Mouse (Mus musculus): ENCODE measurements at regions not wholly inside any gene's neighbourhood (a gene's known extent, or its start where the extent isn't known, plus 50 kb on each side); places are given as distances from the start of the nearest gene placed in this dataset.
A peak's percentile ranks its signal among the peaks of the same experiment; 100 is the strongest.
"Not testable (repeated sequence)": the region's sequence is repeated elsewhere in the genome, so short reads cannot be mapped to it uniquely, and the experiment has no call there.

DNA sequence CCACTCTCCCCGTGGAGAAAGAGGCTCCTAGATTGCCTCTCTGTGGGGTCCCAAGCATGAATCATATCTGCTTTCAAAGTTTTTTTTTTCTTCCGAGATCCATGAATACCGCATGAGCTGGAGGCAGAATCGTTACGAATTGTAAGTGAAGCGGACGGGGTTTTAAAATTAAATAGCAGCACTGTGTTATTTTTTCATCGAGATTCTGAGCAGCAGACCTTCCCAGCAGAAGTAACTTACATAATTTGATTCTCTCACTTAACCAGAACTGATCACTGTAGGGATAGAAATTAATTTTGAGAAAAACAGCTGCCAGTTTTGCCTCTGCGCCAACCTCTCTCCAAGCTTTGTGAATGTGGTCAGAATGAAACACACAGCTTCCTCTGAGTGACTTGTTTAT, 502.5 kb upstream of the Auts2 start:
- DNase-seq (ENCODE audit: low spot score in 2 of 2), result peak in 1 of 2 experiments; percentile 5
- intact Hi-C loops (cut with DNase I), result no loop called here

DNA sequence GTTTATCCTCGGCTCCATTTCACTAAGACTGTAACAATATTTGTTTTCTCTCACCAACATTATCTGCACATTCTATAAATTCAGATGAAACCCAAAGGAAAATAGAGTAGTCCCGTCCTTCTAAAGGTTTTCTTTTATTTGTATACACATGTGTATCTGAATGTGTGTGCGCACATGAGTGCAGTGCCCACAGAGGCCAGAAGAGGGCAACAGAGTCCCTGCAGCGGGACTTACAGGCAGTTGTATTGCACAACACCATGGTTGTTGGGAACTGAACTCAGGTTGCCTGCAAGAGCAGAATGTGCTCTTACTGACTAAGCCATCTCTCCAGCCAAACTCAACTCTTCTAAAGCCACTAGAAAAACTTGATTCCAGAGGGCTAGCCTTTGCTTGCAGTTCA, 484.4 kb upstream of the Auts2 start:
- DNase-seq (ENCODE audit: low spot score in 2 of 2), result no peak
- intact Hi-C loops (cut with DNase I), result no loop called here

DNA sequence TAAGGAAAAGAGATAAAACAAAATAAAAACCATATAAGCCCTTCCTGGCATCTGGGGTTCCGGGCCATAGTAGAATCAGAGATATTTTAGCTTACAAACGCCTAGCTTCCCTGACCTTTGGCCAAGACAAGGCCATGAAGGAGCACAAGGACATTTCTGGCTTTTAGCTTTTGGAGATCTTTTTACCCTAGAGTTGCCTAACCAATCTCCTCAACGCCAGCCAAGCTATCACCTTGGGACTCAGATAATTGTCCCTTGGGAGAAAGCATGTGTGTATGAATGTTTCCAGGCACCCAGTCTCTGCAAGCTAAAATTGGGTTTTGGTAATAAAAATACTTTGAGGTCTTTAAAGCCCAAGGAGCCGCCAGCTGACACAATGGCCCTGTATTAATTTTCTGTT, 482.0 kb upstream of the Auts2 start:
- intact Hi-C loops (cut with DNase I), result no loop called here
- DNase-seq (ENCODE audit: low spot score in 2 of 2), result no peak

DNA sequence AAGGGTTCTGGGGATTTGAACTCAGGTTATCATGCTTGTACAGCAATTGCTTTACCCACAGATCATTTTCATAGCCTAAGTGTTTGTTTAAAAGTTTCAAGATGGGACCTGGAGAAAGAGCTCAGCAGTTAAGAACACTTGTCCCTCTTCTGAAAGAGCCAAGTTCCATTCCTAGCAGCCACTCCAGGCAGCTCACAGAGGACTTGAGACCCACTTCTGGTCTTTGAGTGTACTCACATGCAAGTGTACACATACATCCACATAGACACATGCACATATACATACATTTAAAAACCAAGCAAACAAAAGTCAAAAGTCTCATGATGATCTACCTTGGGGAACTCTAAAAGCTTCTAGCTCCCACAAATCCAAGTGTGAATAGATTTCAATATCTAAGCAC, 477.7 kb upstream of the Auts2 start:
- intact Hi-C loops (cut with DNase I), result loop anchor here (5.0 kb wide), 1 partner anchor 469 kb away; no protein-coding TSS in a partner anchor
- DNase-seq (ENCODE audit: low spot score in 2 of 2), result no peak

DNA sequence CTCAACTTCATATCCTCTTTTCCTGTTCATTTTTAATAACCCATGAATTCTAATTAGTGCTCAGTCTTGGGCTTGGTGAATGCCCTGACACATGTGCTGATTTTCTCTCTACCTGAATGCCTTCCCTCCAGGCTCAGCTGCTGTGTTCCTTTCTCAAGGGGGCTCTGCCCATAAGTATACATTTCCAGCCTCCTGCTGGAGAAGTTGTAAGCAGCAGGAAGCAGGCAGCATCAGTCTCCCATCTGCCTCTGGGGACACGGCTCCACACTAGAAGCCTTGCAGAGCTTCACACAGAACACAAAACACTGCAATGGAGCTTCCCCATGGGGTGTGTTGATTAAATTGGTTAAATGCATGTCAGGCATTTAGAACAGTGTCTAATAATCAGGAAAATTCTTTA, 477.0 kb upstream of the Auts2 start:
- DNase-seq (ENCODE audit: low spot score in 2 of 2), result no peak
- intact Hi-C loops (cut with DNase I), result loop anchor here (5.0 kb wide), 1 partner anchor 468 kb away; no protein-coding TSS in a partner anchor

DNA sequence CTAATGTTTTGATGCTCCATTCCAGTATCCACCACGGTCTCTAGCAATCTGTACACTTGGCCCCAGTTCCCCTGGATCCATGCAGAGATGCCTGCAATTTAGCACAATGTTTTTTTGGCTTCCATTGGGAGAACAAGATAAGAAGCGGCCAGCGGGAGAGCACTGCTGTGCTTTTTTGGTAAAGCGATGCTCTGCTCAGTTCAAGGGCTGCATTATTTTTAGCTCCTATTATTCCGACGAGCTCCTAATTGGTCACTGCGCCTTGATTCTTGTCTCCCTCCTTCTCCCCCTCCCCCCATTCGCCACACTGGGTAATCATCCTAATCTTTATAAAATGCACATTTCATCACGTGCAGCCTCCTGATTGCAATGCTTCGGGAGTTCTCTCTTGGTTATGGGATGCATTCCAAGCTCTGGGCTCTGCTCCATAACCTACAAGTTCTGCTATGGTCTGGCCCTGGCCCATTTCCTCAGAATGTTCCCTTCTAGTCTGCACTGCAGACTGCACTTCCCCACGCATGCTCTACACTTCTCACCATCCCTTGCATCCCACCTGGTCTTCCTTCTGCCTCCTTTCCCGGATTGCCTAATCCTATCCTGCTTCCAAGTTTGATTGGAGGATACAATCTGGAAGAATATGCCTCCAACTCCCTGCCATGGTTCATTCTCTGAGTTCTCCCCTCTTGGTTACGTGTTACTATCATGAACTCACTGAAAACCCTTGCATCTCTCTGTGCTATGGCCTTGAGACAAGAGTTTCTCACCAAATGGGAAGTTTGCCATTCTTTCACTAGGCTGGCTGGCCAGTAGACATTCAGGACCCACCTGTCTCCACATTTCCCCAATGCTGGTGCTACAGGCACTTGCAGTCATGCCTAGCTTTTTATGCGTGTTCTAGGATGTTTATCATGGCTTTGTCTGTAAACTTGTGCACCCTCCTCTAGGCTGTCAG, 467.8 kb upstream of the Auts2 start:
- intact Hi-C loops (cut with DNase I), result no loop called here
- DNase-seq (ENCODE audit: low spot score in 2 of 2), result peak; percentile 71 to 74

DNA sequence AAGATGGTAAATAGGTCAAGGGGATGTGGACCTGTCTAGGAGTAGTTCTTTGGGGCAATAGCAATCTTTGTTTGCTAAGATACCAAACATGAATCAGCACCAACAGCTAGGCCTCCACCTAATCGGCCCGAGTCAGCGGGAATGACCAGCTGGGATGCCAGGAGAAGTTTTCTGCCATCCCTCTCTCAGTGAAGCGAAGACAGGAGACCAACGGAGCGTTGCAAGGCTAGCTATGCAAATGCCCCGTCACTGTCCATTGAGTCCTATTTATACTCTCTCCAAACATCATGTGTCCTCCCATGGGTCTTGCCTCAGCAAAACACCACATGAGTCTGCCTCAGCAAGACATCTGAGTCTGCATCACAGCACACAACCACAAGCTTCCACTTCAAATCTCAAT, 439.7 kb upstream of the Auts2 start:
- intact Hi-C loops (cut with DNase I), result no loop called here
- DNase-seq (ENCODE audit: low spot score in 2 of 2), result no peak

DNA sequence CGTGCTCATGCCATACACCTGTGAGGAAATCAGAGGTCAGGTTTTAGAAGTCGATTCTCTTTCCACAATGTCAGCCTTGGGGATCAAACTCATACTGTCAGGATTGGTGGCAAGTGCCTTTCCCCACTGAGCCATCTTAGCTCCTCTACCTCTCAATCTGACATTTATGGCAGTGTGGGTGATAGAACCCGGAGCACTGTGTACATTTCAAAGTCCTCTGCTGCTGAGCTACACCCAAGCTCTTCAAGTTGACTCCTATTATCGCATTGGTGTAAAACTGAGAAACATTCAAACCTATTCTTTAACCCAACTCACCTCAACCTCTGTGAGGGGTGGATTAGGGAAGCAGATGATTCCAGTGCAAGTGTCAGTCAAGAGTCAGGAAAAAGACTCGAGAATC, 435.9 kb upstream of the Auts2 start:
- DNase-seq (ENCODE audit: low spot score in 2 of 2), result no peak
- intact Hi-C loops (cut with DNase I), result no loop called here

DNA sequence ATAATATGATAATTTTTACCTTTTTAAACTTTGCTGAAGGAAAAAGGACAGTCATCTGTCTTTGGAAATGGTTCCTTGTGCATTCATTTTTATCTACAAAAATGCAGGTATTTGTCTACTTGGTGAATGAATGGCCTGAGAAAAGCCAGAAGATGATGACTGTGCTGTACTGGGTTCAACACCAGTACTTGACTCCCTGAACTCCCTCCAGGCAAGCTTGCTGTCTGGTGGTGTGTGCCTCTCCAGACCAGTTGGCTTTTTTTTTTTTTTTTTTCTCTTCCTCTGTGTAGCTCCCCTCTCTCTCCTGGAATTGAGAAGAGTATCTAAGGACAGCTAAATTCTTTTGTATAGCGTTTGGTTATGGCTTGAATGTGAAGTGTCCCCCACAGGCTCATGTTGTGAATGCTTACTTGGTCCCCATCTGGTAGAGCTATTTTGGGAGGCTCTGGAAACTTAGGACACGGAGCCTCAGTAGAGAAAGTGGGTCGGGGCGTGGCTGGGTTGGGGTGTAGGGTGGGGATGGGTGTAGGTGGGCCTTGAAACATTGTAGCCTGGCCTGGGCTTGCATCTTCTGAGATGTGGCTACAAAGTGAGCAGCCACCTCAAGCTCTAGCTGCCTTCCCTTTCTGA, 432.3 kb upstream of the Auts2 start:
- intact Hi-C loops (cut with DNase I), result no loop called here
- no peak for DNase-seq (ENCODE audit: low spot score in 2 of 2)

DNA sequence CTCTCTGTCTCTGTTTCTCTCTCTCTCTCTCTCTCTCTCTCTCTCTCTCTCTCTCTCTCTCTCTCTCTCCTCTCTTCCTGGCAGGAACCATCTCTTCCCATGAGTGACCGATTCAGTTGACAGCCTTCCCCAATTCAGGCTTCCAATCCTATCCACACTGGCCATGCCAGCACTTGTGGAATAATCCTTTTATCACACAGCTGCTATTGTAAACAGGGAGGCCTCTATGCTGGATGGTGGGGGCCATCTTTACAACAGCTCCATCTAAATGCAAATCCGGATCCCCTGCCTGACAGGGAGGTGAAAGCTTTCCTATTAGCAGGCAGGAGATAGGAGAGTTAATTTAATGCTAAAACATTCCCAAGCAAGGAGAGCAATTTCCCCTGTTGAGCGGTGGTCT, 431.7 kb upstream of the Auts2 start:
- intact Hi-C loops (cut with DNase I), result no loop called here
- no peak for DNase-seq (ENCODE audit: low spot score in 2 of 2)

DNA sequence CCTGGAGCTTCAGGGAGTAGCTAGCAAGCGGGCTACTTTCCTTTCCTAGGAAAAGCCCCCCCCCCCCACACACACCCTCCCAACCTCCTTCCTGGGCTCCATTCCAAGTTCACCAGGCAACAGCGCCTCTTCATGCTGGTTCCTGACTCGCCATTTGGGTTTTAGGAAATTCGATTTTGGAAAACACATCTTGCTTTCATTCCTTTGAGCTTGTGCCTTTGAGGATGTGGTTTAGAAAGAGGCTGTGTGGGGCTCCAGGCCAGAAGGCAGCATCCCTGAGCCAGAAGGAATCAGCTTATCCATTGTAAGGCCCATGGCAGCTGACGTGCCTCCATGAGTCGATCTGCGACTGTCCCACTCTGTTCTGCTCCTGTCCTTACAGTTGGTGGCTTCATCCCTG, 427.9 kb upstream of the Auts2 start:
- intact Hi-C loops (cut with DNase I), result no loop called here
- DNase-seq (ENCODE audit: low spot score in 2 of 2), result no peak

DNA sequence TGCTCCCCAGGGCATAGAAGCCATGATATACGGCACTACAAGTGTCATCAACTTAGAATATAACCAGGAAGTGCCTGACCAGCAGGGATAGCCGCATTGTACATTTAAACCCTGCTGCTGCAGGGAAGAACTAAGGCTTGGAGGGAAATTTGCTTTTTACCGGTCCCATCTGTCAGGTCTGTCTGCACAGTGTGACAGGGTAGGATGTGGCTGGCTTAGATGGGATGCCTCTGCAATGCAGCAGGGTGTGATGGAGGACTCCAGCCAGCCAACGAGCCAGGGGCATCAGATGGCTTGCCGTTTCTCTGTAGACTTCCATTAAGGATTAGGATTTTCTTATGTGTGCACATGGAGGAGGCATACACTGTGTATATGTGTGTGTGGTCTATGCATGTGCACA, 426.2 kb upstream of the Auts2 start:
- DNase-seq (ENCODE audit: low spot score in 2 of 2), result no peak
- intact Hi-C loops (cut with DNase I), result no loop called here

DNA sequence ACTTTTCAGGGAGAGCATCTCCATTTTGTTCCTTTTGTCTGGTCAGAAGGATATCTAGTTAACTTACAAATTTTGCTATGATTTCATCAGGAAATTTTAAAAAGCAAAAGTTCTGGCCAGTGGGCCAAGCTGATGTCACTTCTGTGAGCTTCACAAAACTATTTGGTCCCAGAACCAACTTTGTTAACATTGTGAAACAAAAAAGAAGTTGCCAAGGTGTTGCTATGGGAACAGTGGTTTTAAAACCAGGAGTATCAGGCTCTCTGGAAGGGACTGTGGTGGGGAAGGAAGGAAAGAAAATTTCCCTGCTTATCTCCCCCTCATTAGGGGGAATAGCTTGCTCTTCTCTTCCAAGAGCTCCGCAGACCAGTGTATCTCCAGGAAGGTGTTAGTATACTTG, 416.8 kb upstream of the Auts2 start:
- DNase-seq (ENCODE audit: low spot score in 2 of 2), result no peak
- intact Hi-C loops (cut with DNase I), result no loop called here

DNA sequence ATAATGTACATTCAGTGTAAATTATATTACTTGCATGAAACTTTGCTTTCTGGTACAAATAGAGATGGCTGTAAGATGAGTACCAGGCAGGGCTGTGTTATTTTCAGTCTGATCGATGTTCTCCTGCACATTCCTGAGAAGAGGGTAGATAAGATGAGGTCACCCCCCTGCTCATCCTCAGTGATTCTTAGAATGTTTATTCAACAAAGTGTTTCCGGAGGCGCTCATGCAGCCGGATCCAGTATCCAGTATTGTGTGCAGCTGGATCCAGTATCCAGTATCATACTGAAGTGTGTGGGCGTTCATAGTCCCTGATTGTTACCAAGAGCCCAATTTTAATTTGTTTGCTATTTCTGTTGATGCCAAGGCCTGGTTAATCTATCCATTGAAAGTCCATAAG, 413.0 kb upstream of the Auts2 start:
- intact Hi-C loops (cut with DNase I), result no loop called here
- DNase-seq (ENCODE audit: low spot score in 2 of 2), result no peak

DNA sequence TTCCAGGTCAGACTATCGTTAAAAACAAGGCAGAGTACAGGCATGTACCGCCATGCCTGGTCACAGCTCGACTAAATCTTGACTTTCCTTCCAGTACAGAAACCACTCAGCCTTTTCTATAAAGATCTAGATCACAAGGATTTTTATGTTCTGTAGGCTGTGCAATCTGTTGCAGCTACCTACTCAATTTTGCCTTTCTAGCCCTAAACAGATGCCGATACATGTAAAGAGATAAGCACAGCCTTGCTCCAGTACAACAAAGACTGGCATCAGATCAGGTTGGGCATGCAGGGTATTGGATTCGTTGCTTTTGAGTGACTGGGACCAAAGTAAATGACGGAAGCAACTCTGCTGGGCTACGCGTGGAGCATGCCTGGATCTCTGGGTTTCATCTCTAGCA, 411.9 kb upstream of the Auts2 start:
- DNase-seq (ENCODE audit: low spot score in 2 of 2), result peak in 1 of 2 experiments; percentile 22
- intact Hi-C loops (cut with DNase I), result no loop called here

DNA sequence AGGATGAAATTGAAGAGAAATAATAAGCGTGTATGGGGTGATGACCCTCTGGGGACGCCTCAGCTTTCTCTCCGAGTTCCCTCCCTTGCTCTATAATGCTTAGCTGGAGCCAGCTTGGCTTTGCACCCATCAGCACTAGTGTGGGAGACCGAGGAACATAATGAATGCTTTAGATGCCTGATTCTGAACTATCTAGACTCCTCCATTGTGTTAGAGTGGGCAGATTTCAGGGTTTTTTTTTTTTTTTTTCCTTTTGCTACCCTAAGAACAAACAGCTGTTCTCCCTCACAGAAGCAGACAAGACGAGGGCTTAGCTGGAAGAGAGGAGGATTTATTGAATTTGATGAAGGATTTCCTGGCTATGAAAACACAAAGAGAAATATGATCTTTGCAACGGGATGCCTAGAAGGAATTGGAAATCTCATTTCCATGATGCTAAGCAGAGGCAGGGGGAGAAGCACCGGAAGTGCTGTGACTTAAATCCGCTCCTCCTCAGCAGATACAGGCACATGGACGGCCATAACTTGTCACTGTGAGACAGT, 390.4 kb upstream of the Auts2 start:
- intact Hi-C loops (cut with DNase I), result no loop called here
- DNase-seq (ENCODE audit: low spot score in 2 of 2), result no peak

DNA sequence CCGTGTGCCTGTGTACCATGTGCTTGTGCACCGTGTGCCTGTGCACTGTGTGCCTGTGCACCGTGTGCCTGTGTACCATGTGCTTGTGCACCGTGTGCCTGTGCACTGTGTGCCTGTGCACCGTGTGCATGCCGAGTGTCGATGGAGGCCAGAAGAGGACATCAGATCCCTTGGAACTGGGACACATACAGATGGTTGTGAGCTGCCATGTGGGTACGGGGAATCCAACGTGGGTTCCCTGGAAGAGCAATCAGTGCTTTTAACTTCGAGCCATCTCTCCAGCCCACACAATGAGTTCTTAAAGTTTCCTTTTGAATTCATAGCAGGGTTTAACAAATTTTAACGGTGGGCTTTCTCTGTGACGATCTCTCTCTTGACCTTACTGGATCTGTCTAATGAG, 386.8 kb upstream of the Auts2 start:
- intact Hi-C loops (cut with DNase I), result not testable (repeated sequence)
- DNase-seq (ENCODE audit: low spot score in 2 of 2), result peak; percentile 23 to 31

DNA sequence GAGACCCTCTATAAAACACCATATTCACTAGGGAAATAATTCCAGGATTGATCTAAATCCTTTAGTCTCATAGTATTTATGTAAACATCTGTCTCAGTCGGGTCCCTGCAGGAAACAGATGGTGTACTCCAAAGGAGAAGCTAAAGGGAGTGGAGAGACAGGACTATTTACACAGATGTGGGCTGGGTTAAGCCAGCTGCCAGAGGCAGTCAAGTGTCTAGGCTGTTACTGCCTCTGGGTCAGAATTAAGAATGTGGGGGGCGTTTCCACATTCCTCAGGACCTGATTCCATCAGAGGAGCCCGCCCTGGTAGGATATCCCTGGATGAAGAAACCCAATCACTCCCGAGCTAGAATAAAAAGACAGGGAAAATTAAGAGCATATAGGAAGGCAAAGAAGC, 380.2 kb upstream of the Auts2 start:
- intact Hi-C loops (cut with DNase I), result no loop called here
- no peak for DNase-seq (ENCODE audit: low spot score in 2 of 2)

DNA sequence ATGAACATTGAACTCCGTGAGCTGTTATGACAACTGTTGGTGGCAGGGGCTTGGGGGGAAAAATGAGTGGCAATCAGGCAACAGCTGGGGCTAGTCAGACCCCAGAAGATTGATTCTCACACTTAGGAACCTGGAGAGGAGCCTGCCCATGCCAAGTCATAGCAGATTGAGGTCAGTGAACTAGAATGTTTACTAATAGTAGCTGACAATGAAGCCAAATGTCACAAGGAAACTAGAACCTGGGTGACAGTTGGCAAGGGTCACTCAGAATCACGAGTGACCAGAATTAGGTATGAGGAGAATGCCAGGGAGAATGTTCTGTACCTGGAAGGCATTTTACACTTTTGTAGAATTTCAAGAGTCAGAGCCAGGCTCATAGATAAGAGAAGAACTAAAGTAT, 365.9 kb upstream of the Auts2 start:
- no peak for DNase-seq (ENCODE audit: low spot score in 2 of 2)
- intact Hi-C loops (cut with DNase I), result no loop called here

DNA sequence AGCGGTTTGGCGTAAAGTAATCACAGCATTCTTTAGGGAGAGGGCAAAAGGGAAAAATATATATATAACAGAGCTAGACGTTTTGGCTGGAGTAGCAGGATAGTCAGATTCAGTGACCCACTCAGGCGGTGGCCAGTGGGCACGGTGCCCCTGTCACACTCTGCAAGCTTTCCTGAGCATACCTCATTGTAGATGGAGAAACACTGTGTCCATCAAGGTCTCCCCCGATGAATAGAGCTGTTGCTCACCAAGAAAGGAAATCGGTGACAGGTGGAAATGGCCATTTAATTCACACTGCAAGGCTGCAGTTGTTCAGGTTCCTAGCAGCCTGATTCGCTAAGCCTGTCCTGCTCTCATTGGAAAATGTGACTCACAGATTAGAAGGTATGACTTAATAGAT, 365.1 kb upstream of the Auts2 start:
- intact Hi-C loops (cut with DNase I), result no loop called here

DNA sequence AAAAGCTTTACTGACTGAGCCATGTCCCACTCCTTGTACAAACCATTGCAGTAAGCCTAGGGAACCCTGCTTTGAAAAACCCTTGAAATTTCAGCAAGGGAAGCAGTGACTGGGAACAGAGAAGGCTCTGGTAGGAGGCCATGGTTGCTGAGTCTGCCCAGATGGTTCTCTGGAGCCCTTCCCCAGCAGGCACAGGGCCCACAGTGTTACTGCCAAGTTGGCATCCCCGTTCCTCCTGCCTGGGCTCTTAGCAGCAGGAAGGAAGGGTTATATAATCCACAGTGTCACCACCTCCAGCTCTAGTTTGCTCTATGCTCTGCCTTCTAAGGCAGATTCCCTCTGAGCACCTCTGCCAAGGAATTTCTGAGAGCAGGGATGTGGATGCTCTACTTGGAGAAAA, 349.4 kb upstream of the Auts2 start:
- intact Hi-C loops (cut with DNase I), result loop anchor here (5.0 kb wide), 1 partner anchor 350 kb away; the partner anchor contains the start of gene Auts2
- DNase-seq (ENCODE audit: low spot score in 2 of 2), result peak; percentile 87 to 92

More for the DNA sequence above, 365.1 kb upstream of the Auts2 start:
- DNase-seq (ENCODE audit: low spot score in 2 of 2), result no peak

Measured in left cerebral cortex, postnatal 36 days (tissue).